Mouse (Mus musculus): ENCODE data around the gene Fam213b. TPM values are rescaled to one million over a fixed set of nuclear protein-coding genes. Genes with fewer than 3 reads are reported as not detected.
A peak's percentile ranks its signal among the peaks of the same experiment; 100 is the strongest.

Fam213b gene
- polyA plus RNA-seq, 1 experiment from 2014 or later = 62.9 TPM

DNA sequence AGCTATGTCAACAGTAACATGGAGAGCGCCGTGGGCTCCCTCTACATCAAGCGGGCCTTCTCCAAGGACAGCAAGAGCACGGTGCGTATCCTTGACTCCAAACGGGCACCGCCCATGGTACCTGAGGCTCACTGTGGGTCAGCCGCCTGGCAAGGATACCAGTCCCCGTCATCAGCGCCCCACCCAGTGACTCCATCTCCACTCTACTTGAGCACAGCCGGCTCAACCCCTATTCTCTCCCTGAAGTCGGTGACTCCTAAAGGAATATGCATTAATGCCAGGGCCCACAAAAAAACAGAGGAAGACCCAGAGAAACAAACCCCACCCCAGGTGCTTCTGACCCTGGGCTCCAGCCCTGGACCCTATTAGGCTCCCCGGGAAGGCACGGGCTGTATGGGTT lies 8.0 kb downstream of the Fam213b start:
- ATAC-seq (replicated peaks; ENCODE audit: extremely low read depth, insufficient read depth, low FRiP score) = no peak
- Histone ChIP-seq H3K4me2 (ENCODE audit: low read depth, low read length) (no peak overlapping the region), H3K27ac (ENCODE audit: low read length) (no peak overlapping the region), H3K9me3 (replicated peaks; ENCODE audit: control insufficient read depth, low read length) (no peaks in the 10 kb centered on the region), H3K4me1 (ENCODE audit: control insufficient read depth, insufficient read depth, low read length) (no peaks in the 10 kb centered on the region), H3K27me3 (ENCODE audit: control insufficient read depth, insufficient read depth, low read length) (peaks cover 2% of the 10 kb centered on the region; the same call in 1 of the 2 replicates), H3K36me3 (ENCODE audit: control insufficient read depth, insufficient read depth) (no peaks in the 10 kb centered on the region), H3K9ac (ENCODE audit: low read length) (no peak overlapping the region), H3K4me3 (ENCODE audit: low read length) (no peak overlapping the region)
- 83% methylated on average over 14 of the region's 14 CpGs for WGBS

DNA sequence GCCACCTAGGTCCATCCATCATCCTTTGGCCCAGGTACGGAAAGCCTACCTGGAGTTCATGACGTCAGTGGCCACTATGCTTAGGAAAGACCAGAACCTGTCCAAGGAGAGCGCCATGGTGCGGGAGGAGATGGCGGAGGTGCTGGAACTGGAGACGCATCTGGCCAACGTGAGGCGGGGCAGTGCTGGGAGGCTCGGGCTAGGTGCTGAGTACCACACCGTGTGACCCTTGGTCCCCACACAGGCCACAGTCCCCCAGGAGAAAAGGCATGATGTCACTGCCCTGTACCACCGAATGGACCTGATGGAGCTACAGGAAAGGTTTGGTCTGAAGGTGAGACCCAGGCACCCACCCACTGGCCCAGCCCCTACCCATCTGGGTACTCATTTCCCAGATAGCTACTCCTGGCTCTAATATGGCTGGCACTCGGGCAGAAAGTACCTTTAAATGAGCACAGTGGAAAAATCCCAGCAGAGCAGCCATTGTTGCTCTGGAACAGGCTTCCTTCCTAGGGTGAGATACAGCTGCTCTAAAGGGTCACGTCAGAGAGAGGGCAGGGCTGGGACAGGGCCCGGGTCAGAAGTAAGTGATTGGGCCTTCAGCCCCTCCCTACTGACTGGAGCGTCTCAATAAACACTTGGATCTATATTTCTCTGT lies 11.2 kb downstream of the Fam213b start:
- no peak for ATAC-seq (replicated peaks; ENCODE audit: extremely low read depth, insufficient read depth, low FRiP score)
- no peaks in the 10 kb centered on the region for H3K27me3 ChIP-seq (ENCODE audit: control insufficient read depth, insufficient read depth, low read length)
- WGBS = 75% methylated on average over 15 of the region's 15 CpGs

DNA sequence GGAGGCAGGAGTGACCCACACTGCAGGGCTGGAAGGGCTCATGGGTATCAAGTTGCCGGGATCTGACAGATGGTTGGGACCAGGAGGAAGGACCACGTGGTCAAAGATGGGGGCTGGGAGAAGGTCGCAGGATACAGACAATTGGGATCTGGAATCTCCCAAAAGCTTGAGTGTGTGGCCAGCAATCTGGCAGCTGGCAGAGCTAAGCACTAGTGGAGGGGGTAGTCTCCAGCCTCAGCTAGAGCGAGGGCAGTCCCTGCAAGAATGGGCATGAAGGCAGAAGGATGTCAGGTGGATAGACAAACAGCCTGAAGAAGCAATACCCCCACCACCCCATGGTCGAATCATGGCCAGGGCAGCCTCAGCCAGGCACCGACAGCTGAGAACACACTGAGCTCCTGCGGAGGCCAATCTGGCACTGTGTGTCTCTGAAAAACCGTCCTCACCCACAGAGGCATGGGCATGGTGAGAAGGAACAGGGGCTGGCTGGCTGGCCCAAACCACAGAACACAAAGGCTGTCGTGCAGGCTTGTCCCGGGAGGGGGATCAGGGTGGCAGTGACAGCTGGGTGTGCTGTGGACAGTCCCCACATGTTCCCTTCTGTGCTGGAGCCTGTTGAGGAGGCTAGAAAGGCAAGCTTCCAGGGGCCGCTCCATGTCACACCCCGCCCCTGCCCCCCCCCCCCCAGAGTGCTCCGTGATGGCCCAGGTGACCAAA lies 11.9 kb downstream of the Fam213b start:
- H3K9ac ChIP-seq (ENCODE audit: low read length) = no peak overlapping the region
- ATAC-seq (replicated peaks; ENCODE audit: extremely low read depth, insufficient read depth, low FRiP score) = no peak
- H3K4me3 ChIP-seq (ENCODE audit: low read length) = no peak overlapping the region
- no peak overlapping the region for H3K27ac ChIP-seq (ENCODE audit: low read length)
- 63% methylated on average over 13 of the region's 13 CpGs for WGBS
- no peaks in the 10 kb centered on the region for H3K9me3 ChIP-seq (replicated peaks; ENCODE audit: control insufficient read depth, low read length)
- H3K4me2 ChIP-seq (ENCODE audit: low read depth, low read length) = no peak overlapping the region
- H3K27me3 ChIP-seq (ENCODE audit: control insufficient read depth, insufficient read depth, low read length) = no peaks in the 10 kb centered on the region
- 0 out of 2 replicates have a peak, but pooled peaks cover under 1% of the 10 kb centered on the region for H3K4me1 ChIP-seq (ENCODE audit: control insufficient read depth, insufficient read depth, low read length)
- H3K36me3 ChIP-seq (ENCODE audit: control insufficient read depth, insufficient read depth) = no peaks in the 10 kb centered on the region

More for the DNA sequence above, 11.2 kb downstream of the Fam213b start:
- Histone ChIP-seq H3K36me3 (ENCODE audit: control insufficient read depth, insufficient read depth) (no peaks in the 10 kb centered on the region), H3K9me3 (replicated peaks; ENCODE audit: control insufficient read depth, low read length) (no peaks in the 10 kb centered on the region), H3K4me3 (ENCODE audit: low read length) (no peak overlapping the region), H3K4me2 (ENCODE audit: low read depth, low read length) (no peak overlapping the region), H3K9ac (ENCODE audit: low read length) (no peak overlapping the region), H3K4me1 (ENCODE audit: control insufficient read depth, insufficient read depth, low read length) (no peaks in the 10 kb centered on the region), H3K27ac (ENCODE audit: low read length) (no peak overlapping the region)

DNA sequence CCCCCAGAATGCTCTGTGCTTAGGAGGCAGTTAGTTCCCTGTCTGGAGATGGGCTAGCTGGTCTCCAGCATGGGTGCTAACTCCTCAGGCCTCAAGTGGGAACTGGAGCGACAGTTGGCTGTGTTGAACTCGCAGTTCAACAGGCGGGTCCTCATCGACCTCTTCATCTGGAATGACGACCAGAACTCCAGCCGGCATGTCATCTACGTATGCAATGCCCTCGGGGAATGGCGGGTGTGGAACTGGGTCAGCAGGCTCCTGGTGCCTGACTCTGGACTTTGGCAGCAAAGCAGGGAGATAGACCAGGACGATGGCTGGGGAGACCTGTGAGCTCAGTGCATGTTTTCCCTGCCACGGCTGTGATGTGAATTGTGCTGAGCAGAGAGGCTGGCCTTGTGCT lies 13.5 kb downstream of the Fam213b start:
- H3K4me3 ChIP-seq (ENCODE audit: low read length) = no peak overlapping the region
- peaks cover 15% of the 10 kb centered on the region for H3K4me1 ChIP-seq (ENCODE audit: control insufficient read depth, insufficient read depth, low read length)
- H3K36me3 ChIP-seq (ENCODE audit: control insufficient read depth, insufficient read depth) = no peaks in the 10 kb centered on the region
- no peaks in the 10 kb centered on the region for H3K27me3 ChIP-seq (ENCODE audit: control insufficient read depth, insufficient read depth, low read length)
- no peak overlapping the region for H3K27ac ChIP-seq (ENCODE audit: low read length)
- no peak overlapping the region for H3K9ac ChIP-seq (ENCODE audit: low read length)
- ATAC-seq (replicated peaks; ENCODE audit: extremely low read depth, insufficient read depth, low FRiP score) = no peak
- 76% methylated on average over 11 of the region's 11 CpGs for WGBS
- no peak overlapping the region for H3K4me2 ChIP-seq (ENCODE audit: low read depth, low read length)
- H3K9me3 ChIP-seq (replicated peaks; ENCODE audit: control insufficient read depth, low read length) = no peaks in the 10 kb centered on the region

DNA sequence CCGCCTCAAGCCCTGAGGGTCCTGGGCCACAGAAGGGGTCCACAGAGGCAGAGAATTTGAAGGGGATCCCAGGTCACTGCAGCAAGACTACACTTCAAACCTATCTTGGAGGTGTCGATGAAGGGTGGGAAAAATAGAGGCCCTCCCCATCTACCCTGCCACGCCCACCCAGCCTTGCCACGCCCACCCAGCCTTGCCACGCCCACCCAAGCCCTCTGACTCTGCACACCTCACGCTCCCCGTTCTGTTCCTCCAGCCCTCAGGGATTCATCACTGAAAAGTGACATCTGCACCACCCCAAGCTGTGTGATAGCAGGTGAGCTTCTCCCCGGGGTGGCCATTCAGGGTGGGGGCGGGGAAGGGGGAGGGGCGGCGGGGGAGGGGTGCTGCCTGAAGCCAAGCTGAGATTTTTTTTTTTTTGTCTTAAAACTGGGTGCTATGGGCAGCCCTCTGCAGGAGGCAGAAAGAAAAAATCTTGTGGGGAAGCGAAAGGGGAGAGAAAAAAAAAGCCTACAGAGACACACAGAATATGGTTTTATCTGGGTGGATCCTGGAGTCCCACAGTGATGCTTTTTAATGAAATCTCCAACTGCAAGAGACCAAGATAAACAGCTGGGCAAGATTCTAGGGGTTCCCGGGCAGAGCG lies 16.8 kb downstream of the Fam213b start:
- Histone ChIP-seq H3K4me2 (ENCODE audit: low read depth, low read length) (no peak overlapping the region), H3K4me3 (ENCODE audit: low read length) (no peak overlapping the region), H3K4me1 (ENCODE audit: control insufficient read depth, insufficient read depth, low read length) (peaks cover 26% of the 10 kb centered on the region), H3K27me3 (ENCODE audit: control insufficient read depth, insufficient read depth, low read length) (no peaks in the 10 kb centered on the region), H3K27ac (ENCODE audit: low read length) (no peak overlapping the region), H3K9ac (ENCODE audit: low read length) (no peak overlapping the region), H3K9me3 (replicated peaks; ENCODE audit: control insufficient read depth, low read length) (no peaks in the 10 kb centered on the region), H3K36me3 (ENCODE audit: control insufficient read depth, insufficient read depth) (no peaks in the 10 kb centered on the region)
- WGBS = 26% methylated on average over 14 of the region's 14 CpGs
- no peak for ATAC-seq (replicated peaks; ENCODE audit: extremely low read depth, insufficient read depth, low FRiP score)

DNA sequence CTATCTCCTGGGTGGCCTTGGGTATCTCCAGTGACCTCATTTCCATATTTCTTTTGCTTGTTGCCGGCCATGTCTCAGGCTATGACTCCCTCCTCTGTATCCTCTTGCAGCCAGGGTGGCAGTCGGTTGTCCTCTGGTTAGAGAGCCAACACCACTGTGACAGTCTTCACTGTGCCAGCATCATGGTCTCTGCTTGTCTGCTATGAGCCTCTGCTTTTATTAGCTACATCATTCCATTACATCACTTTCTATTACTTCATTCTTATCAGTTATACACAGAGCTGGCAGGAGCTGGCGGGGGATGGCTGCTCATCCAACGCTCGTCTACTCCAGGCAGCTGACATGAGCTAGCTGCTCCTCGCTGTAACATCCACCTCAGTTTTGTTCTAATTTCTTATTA lies 18.2 kb downstream of the Fam213b start:
- Histone ChIP-seq H3K27me3 (ENCODE audit: control insufficient read depth, insufficient read depth, low read length) (no peaks in the 10 kb centered on the region), H3K36me3 (ENCODE audit: control insufficient read depth, insufficient read depth) (no peaks in the 10 kb centered on the region), H3K4me2 (ENCODE audit: low read depth, low read length) (peak overlapping the region; percentile 28), H3K4me3 (ENCODE audit: low read length) (no peak overlapping the region), H3K9ac (ENCODE audit: low read length) (peak overlapping the region; percentile 53), H3K27ac (ENCODE audit: low read length) (peak overlapping the region; percentile 74), H3K4me1 (ENCODE audit: control insufficient read depth, insufficient read depth, low read length) (peaks cover 26% of the 10 kb centered on the region), H3K9me3 (replicated peaks; ENCODE audit: control insufficient read depth, low read length) (no peaks in the 10 kb centered on the region)
- 16% methylated on average over 6 of the region's 6 CpGs for WGBS
- ATAC-seq (replicated peaks; ENCODE audit: extremely low read depth, insufficient read depth, low FRiP score) = peak; percentile 68

DNA sequence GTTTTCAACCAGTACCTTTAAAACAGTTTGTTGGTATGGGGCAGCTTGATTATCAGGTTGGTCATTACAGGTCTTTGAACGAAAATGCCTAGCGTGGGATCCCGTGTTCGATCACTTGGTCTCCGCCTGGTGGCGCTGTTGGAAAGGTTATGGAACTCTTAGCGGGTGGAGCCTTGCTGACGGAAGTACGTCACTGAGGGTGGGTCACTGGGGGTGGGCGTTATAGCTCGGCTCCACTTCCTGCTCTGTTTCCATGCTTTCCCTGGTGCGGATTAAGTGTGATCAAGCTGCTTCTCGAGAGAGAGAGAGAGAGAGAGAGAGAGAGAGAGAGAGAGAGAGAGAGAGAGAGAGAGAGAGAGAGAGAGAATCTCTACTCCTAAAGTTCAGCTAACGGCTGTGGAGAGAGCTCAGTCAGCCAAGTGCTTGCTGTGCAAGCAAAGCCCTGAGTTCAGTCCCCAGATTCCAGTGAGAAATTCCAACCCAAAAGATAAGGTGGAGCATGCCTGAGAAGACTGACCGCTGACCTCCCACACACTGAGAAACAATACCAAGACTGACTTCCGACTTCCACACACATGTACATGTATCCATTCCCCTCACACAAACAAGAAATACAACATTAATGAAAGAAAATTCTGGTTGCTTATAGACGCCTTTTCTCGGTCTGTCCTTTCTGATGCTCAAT lies 20.9 kb downstream of the Fam213b start:
- peak overlapping the region; percentile 47 for H3K4me3 ChIP-seq (ENCODE audit: low read length)
- H3K9me3 ChIP-seq (replicated peaks; ENCODE audit: control insufficient read depth, low read length) = no peaks in the 10 kb centered on the region
- peaks cover 26% of the 10 kb centered on the region for H3K4me1 ChIP-seq (ENCODE audit: control insufficient read depth, insufficient read depth, low read length)
- peak overlapping the region; percentile 70 for H3K9ac ChIP-seq (ENCODE audit: low read length)
- H3K27me3 ChIP-seq (ENCODE audit: control insufficient read depth, insufficient read depth, low read length) = no peaks in the 10 kb centered on the region
- peak overlapping the region; percentile 91 for H3K27ac ChIP-seq (ENCODE audit: low read length)
- H3K36me3 ChIP-seq (ENCODE audit: control insufficient read depth, insufficient read depth) = no peaks in the 10 kb centered on the region
- peak; percentile 95 for ATAC-seq (replicated peaks; ENCODE audit: extremely low read depth, insufficient read depth, low FRiP score)
- WGBS = 10% methylated on average over 18 of the region's 18 CpGs
- H3K4me2 ChIP-seq (ENCODE audit: low read depth, low read length) = peak overlapping the region; percentile 69

DNA sequence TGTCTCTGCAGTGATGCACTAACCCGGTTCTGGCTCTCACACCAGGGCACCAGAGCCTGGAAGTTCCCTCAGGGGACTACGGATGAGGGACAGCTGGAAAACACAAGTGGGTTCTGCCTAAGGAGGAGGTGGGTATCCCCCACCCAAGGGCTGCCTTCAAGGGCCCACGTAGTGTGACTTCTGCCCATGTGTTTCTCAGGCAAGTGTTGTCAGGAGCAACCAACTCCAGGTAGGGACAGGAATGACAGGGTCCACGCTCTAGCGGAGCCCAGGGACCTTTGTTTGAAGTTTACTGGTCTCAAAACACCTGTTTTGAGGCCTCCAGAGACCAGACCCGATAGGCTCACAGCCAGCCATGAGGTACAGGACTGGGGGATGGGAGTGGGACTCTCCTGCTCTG lies 25.7 kb downstream of the Fam213b start:
- no peak for ATAC-seq (replicated peaks; ENCODE audit: extremely low read depth, insufficient read depth, low FRiP score)
- Histone ChIP-seq H3K27me3 (ENCODE audit: control insufficient read depth, insufficient read depth, low read length) (peaks cover 12% of the 10 kb centered on the region; the same call in 1 of the 2 replicates), H3K36me3 (ENCODE audit: control insufficient read depth, insufficient read depth) (no peaks in the 10 kb centered on the region), H3K9me3 (replicated peaks; ENCODE audit: control insufficient read depth, low read length) (no peaks in the 10 kb centered on the region), H3K27ac (ENCODE audit: low read length) (no peak overlapping the region), H3K4me3 (ENCODE audit: low read length) (no peak overlapping the region), H3K9ac (ENCODE audit: low read length) (no peak overlapping the region), H3K4me2 (ENCODE audit: low read depth, low read length) (no peak overlapping the region), H3K4me1 (ENCODE audit: control insufficient read depth, insufficient read depth, low read length) (peaks cover under 1% of the 10 kb centered on the region)
- WGBS = 69% methylated on average over 6 of the region's 6 CpGs

Data from heart, embryonic 16.5 days (tissue).